Mouse (Mus musculus) mature B cell (primary cell): ENCODE measurements around the gene Olfr844.

Experiments used
- in situ Hi-C: fragments of 300-500 bp; cut with MboI; formaldehyde crosslinking; loops from 2 replicates; pipeline ENCODE4 v1.14.3; 2019

The Olfr844 gene

DNA sequence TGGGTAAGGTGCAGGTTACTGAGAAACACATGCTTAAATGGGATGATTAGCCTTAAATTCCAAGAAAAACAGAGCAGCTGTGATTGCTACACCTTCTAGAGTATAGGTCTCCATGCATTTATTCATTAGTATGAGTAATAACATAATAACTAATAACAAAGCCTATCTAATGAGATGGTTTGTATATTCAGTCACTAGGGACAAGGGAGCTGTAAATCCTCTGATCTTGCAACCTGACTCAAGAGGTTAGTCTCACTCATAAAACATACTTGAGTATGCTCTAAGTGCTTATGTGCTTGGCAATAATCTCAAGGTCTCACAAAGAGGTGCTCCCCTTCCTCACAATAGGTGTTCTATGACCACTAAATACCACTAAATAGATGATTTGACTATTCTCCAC, at the start of gene Olfr844:
Gene Olfr844, plus strand, starts transcription at position 301 of the 400 bp plus-strand sequence.
- in situ Hi-C loops: no loop called here

DNA sequence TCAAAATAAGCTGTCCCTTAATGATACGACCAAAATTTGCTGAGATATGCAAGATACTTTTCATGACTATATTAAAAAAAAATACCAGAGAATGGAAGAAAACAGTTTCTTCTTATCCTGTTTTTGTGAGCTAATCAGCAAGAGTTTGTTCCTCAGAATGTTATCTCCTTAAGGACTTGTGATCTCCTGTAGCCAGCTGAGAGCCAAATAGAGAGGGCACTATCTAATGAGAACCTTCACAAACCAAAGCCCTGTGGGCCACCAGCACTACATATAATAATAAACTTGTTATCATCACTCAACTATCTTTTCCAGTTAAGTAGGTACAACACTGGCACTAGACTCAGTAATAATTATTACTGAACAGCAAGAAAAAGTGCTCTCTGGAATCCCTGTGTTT, 20.0 kb downstream of the Olfr844 start, which contains the start of gene Olfr845:
Gene Olfr845, plus strand, starts transcription at position 301 of the 400 bp plus-strand sequence.
- in situ Hi-C loops: no loop called here

DNA sequence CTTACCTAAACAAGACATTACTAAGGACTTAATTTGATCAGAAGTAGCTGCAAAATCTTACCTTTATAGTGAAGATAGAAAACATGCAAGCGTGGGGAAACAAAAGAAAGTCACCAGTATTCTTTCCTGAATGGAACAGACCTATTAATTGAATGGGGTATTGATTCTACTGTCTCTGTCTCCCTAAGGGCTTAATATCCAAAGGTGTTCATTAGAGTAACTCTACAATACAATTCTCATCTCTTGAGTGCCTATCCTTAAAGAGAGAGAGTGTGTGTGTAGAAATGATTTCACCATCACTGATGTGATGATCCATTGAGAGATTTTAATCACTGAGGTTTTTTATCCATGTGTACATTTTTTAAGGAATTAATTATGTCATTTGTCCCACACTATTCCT, 47.8 kb downstream of the Olfr844 start, which contains the start of gene Olfr846:
Gene Olfr846, minus strand, starts transcription at position 101 of the 400 bp plus-strand sequence.
- in situ Hi-C loops: no loop called here
